Mouse (Mus musculus) intestine, embryonic 16.5 days (tissue): Measurements from ENCODE around the gene Gm21083. TPM values are rescaled to one million over a fixed set of nuclear protein-coding genes. Genes with fewer than 3 reads are reported as not detected.
A peak's percentile ranks its signal among the peaks of the same experiment; 100 is the strongest.
"Not testable (repeated sequence)": the region's sequence is repeated elsewhere in the genome, so short reads cannot be mapped to it uniquely, and the experiment has no call there.

Experiments used
- ATAC-seq: fragments of 200-750 bp; cut with Nextera tagmentation; 2 replicates; pipeline ENCODE4 v1.8.0; 2017; ENCODE audit warnings: moderate TSS enrichment, moderate library complexity
- H3K27ac ChIP-seq: fragments of 300-500 bp; sonication (generic); 2 replicates; pipeline ENCODE4 v1.5.1; 2014; ENCODE audit warnings: mild to moderate bottlenecking, low read length
- H3K27me3 ChIP-seq: fragments of 300-500 bp; sonication (generic); replicated peaks from 2 replicates; pipeline ENCODE4 v1.6.1; 2014; ENCODE audit warnings: low read length, control low read depth, mixed read lengths; ENCODE audit not compliant: control insufficient read depth, insufficient read depth
- H3K36me3 ChIP-seq: fragments of 300-500 bp; sonication (generic); 2 replicates; pipeline ENCODE4 v1.6.1; 2014; ENCODE audit warnings: low read length, control low read depth; ENCODE audit not compliant: control insufficient read depth, insufficient read depth
- H3K4me1 ChIP-seq: fragments of 300-500 bp; sonication (generic); 2 replicates; pipeline ENCODE4 v1.6.1; 2014; ENCODE audit warnings: low read length, control low read depth, mixed read lengths; ENCODE audit not compliant: control insufficient read depth, insufficient read depth
- H3K4me2 ChIP-seq: fragments of 300-500 bp; sonication (generic); 2 replicates; pipeline ENCODE4 v1.6.1; 2014; ENCODE audit warnings: low read depth, low read length, control low read depth
- H3K4me3 ChIP-seq: fragments of 300-500 bp; sonication (generic); 2 replicates; pipeline ENCODE4 v1.5.1; 2014; ENCODE audit warnings: mild to moderate bottlenecking, low read length
- H3K9ac ChIP-seq: fragments of 300-500 bp; sonication (generic); 2 replicates; pipeline ENCODE4 v1.6.1; 2014; ENCODE audit warnings: low read depth, low read length
- H3K9me3 ChIP-seq: fragments of 300-500 bp; sonication (generic); 2 replicates; pipeline ENCODE4 v1.6.1; 2016; ENCODE audit warnings: low read length, control low read depth; ENCODE audit not compliant: control insufficient read depth
- WGBS: fragments of 180-500 bp; shearing (Covaris S2); extraction: QIAGEN DNeasy Blood & Tissue Kit; methylation state at CpG from one replicate; pipeline ENCODE4 v1.1.7; 2014; 5-methylcytosine and 5-hydroxymethylcytosine counted together
- polyA plus RNA-seq: library from polyadenylated mRNA; unstranded; fragments of >200 nt; fragmentation: Nextera tagmentation; extraction: Ambion mirVana; gene quantifications from 2 replicates; pipeline ENCODE4 v1.2.1, GENCODE M21; 2015

Gene Gm21083
- polyA plus RNA-seq, 1 experiment from 2014 or later, result 0.15 TPM

DNA sequence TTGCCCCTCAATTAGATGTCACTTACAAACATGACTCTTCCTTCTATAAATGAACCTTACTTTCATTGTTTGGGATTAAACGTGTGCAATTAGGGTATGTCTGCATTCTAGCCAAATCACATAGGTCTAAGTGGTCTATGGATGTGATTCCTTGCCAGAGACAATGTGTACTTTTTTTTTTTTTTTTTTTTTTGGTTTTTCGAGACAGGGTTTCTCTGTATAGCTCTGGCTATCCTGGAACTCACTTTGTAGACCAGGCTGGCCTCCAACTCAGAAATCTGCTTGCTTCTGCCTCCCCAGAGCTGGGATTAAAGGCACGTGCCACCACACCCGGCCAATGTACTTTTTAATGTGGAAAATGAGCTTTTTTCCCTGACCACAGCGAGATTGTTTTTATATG, 13.5 kb downstream of the Gm21083 start:
- not testable (repeated sequence) for H3K27ac ChIP-seq, H3K4me1 ChIP-seq, H3K27me3 ChIP-seq, H3K4me3 ChIP-seq, ATAC-seq, H3K36me3 ChIP-seq, H3K9ac ChIP-seq, H3K4me2 ChIP-seq, H3K9me3 ChIP-seq
- 60% methylated on average over 5 of the region's 5 CpGs for WGBS

DNA sequence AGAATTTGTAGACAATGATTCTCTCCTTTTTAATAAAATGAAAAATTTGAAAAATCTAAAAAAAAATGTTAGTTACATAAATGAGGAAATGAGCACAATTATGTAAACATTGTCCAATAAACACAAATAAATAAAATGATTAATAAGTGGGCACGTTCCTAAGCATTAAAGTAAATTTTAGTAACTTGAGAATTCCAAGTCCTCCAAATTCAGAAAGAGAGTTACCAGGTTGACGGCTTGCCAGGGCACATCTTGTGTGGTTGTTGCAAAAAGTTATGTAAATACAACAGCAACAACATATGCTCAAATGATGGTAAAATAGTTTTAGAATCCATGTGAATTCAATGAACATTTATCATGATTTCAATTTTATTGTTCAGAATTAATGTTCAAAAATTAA, 14.4 kb downstream of the Gm21083 start:
- H3K4me1 ChIP-seq, H3K36me3 ChIP-seq, H3K9me3 ChIP-seq, H3K4me3 ChIP-seq, H3K9ac ChIP-seq, H3K4me2 ChIP-seq, H3K27ac ChIP-seq, ATAC-seq, H3K27me3 ChIP-seq: not testable (repeated sequence)
- 77% methylated on average over 2 of the region's 2 CpGs for WGBS

DNA sequence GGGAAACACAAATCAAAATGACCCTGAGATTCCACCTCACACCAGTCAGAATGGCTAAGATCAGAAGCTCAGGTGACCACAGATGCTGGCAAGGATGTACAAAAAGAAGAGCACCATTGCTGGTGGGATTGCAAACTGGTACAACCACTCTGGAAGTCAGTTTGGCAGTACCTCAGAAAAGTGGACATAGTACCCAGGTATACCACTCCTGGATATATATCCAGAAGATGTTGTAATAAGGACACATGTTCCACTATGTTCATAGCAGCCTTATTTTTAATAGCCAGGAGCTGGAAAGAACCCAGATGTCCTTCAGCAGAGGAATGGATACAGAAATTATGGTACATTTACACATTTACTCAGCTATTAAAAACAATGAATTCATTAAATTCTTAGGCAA, 21.7 kb downstream of the Gm21083 start:
- not testable (repeated sequence) for H3K27ac ChIP-seq, H3K4me2 ChIP-seq, H3K27me3 ChIP-seq, H3K36me3 ChIP-seq, H3K9ac ChIP-seq, H3K9me3 ChIP-seq, ATAC-seq, H3K4me1 ChIP-seq, H3K4me3 ChIP-seq

DNA sequence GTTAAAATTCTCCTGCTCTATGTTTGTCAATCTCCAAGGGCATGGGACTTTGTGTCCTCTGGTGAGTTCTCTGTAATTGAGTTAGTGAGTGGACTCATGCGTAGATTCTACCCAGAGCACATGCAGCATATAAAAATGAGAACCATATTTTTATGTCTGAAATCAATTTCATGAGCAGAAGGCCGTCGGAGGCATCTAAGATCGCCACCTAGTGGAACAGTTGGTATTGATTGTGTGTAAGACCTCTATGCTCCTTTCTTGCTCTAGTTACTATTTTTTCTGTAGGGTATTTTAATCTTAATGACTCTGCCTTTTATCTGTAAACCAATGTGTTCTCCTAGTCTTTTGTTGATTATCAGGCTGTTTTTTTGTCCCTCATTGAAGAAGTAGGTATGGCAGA, 23.2 kb downstream of the Gm21083 start:
- H3K27me3 ChIP-seq, H3K9me3 ChIP-seq, H3K4me3 ChIP-seq, H3K36me3 ChIP-seq, ATAC-seq, H3K9ac ChIP-seq, H3K4me2 ChIP-seq, H3K4me1 ChIP-seq, H3K27ac ChIP-seq: not testable (repeated sequence)
- WGBS, result 41% methylated on average over 4 of the region's 4 CpGs

DNA sequence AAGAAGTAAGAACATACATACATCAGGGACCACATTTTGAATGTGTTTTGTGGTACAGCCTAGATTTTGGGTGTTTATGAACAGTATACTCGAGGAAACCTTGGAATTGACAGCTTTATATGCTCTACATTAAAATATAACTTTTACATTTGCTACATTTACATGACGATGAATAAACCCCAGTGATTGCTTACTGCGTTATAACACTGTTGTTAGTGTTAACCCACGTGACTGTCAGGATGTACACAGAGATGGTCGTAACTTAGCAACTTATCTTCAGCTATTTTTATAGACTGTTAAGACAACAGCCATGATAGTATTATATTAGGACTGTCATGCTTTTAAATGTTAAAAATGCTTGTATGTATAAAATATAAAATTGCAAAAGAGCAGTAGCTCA, 24.3 kb downstream of the Gm21083 start:
- not testable (repeated sequence) for H3K9me3 ChIP-seq, H3K4me1 ChIP-seq, H3K36me3 ChIP-seq, H3K9ac ChIP-seq, H3K4me3 ChIP-seq, H3K27ac ChIP-seq, H3K4me2 ChIP-seq, H3K27me3 ChIP-seq
- 0 out of 2 replicates have a peak, but pooled peaks have one; percentile 44 for ATAC-seq
- 53% methylated on average over 5 of the region's 5 CpGs for WGBS

DNA sequence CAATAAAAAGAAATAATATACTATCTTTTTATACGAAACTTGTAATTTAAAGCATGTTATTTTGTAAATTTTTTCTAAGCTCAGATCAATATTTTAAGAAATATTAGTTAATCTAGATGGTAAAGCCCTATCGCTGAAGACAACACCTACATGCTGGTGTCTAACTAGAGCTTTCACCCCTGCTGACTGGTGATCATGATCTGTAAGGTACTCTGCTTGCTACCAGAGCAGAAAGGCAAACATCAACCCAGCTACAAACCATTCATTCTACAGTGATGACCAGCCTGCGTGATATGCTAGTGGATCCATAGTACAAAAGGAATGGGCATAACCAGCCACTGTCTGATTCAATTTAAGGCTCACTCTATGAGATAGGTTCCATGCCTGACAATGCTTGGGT, 24.8 kb downstream of the Gm21083 start:
- H3K4me3 ChIP-seq, H3K9me3 ChIP-seq, H3K36me3 ChIP-seq, H3K4me1 ChIP-seq, H3K27ac ChIP-seq, H3K9ac ChIP-seq, H3K4me2 ChIP-seq, H3K27me3 ChIP-seq: not testable (repeated sequence)
- 0 out of 2 replicates have a peak, but pooled peaks have one; percentile 36 for ATAC-seq
- 67% methylated on average over 3 of the region's 3 CpGs for WGBS

DNA sequence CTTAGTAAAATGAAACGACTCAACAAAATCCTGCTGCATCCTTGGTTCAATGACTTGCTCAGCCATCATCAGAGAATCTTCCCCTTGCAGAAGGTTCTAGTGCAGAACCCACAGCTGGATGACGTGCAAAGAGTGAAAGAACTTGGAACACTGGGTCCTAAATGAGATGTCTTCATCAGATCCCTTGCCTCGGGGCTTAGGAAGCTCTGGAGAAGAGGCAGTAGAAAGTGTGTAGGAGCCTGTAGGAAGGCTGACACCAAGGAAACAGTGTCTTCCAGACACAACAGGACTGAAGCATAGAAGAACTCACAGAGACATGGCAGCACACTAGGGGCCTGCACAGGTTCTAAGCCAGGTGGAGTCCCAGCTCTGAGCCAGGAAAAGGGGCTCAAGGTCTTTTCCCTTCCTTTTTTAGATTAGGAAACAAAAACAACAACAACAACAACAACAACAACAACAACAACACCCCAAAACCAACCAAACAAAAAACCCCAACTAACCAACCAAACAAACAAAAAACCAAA, 25.4 kb downstream of the Gm21083 start:
- WGBS, result 63% methylated on average over 3 of the region's 3 CpGs
- not testable (repeated sequence) for ATAC-seq, H3K36me3 ChIP-seq, H3K4me2 ChIP-seq, H3K9ac ChIP-seq, H3K9me3 ChIP-seq, H3K4me1 ChIP-seq, H3K27ac ChIP-seq, H3K27me3 ChIP-seq, H3K4me3 ChIP-seq

DNA sequence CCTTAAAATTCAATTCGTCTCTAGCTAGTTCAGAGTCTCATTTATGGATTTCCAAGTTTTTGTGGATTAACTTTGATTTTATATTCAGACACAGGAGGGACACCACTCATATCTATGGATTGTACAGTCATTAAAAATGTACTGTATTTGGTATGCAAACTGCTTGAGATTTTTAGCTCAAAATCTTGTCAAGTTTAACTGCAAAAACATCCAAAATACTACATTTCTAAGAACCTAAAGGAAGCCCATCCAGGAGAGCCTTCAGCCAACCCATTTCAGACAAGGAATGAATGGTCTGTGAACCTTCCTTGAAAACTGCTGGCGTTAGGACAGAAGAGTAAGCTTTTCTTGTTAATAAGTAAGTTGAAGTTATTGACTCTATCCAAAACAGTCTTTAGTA, 25.9 kb downstream of the Gm21083 start:
- H3K4me3 ChIP-seq, H3K4me2 ChIP-seq, H3K27me3 ChIP-seq, ATAC-seq, H3K9ac ChIP-seq, H3K4me1 ChIP-seq, H3K36me3 ChIP-seq, H3K27ac ChIP-seq, H3K9me3 ChIP-seq: not testable (repeated sequence)
- 58% methylated on average over 2 of the region's 2 CpGs for WGBS

DNA sequence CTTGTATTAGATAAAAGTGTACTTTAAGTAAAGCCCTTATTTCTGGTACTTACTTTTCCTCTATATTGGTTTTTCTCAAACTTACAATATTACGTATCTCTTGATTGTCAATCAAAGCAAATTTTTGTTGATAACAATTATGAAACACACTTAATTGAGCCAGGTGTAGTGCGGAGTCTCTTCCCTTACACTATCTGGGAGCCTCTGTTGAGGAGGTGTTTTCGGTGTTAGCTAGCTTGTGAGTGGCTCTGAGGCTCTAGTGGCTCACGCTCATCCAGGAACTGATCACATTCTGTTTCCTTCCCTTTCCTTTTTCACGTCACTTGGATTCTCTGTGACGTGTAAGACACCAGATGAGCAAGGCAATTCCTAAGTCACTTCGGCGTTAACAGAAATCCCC, 26.5 kb downstream of the Gm21083 start:
- ATAC-seq, result not testable (repeated sequence)

DNA sequence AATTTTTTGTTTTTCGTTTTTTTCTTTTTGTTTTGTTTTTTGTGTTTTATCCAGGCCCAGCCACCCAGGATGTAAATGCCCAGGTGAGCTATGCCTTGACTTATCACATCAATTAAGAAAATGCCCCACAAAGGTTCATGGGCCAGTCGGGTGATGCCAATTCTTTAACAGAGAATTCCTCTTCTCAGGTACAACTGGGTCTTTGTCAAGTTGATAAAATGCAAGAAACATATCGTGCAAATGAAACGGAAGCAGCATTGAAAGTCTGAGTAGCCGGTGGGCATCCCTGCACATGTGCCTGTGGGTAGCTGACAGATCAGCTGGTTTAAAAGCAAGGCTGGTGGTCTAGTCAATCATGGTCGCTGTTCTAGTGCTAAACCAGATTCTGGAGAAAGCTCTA, 29.5 kb downstream of the Gm21083 start:
- H3K4me2 ChIP-seq, H3K9me3 ChIP-seq, H3K36me3 ChIP-seq, H3K9ac ChIP-seq, H3K27me3 ChIP-seq, ATAC-seq, H3K4me3 ChIP-seq, H3K4me1 ChIP-seq, H3K27ac ChIP-seq: not testable (repeated sequence)
- 77% methylated on average over 5 of the region's 6 CpGs for WGBS

More for the DNA sequence above, 26.5 kb downstream of the Gm21083 start:
- H3K27me3 ChIP-seq, H3K36me3 ChIP-seq, H3K9me3 ChIP-seq, H3K4me2 ChIP-seq, H3K4me3 ChIP-seq, H3K27ac ChIP-seq, H3K9ac ChIP-seq, H3K4me1 ChIP-seq: not testable (repeated sequence)
- 73% methylated on average over 8 of the region's 8 CpGs for WGBS
